Mouse (Mus musculus) megakaryocyte, embryonic 14.5 days (primary cell): Measurements from ENCODE around the gene Tsc22d3. TPM values are rescaled to one million over a fixed set of nuclear protein-coding genes. Genes with fewer than 3 reads are reported as not detected.
A peak's percentile ranks its signal among the peaks of the same experiment; 100 is the strongest.

Source experiments
- H3K27me3 ChIP-seq: replicated peaks from 2 replicates; pipeline ENCODE3; 2012; ENCODE audit warnings: inconsistent platforms
- H3K36me3 ChIP-seq: replicated peaks from 2 replicates; pipeline ENCODE3; 2012; ENCODE audit warnings: low read length, inconsistent platforms, mixed read lengths
- H3K4me1 ChIP-seq: 2 replicates; pipeline ENCODE4 v1.6.1; 2012; ENCODE audit warnings: inconsistent platforms
- H3K4me3 ChIP-seq: replicated peaks from 2 replicates; pipeline ENCODE3; 2012; ENCODE audit warnings: moderate library complexity, mild to moderate bottlenecking, inconsistent platforms
- H3K9me3 ChIP-seq: 2 replicates; pipeline ENCODE4 v1.6.1; 2012; ENCODE audit warnings: inconsistent platforms
- FLI1 ChIP-seq: IDR thresholded peaks from 2 replicates; pipeline ENCODE4 v1.6.1; 2012; ENCODE audit warnings: low read length, inconsistent platforms, mixed read lengths
- GATA1 ChIP-seq: IDR thresholded peaks from 3 replicates; pipeline ENCODE4 v1.6.1; 2012; ENCODE audit warnings: mixed read lengths, low read length, inconsistent platforms, borderline replicate concordance
- polyA plus RNA-seq: library from polyadenylated mRNA; stranded (reverse); fragments of >175 nt; gene quantifications from 2 replicates; pipeline ENCODE4 v1.2.3, GENCODE M21; 2012; ENCODE audit warnings: low replicate concordance; ENCODE audit not compliant: insufficient read depth

The Tsc22d3 gene
- polyA plus RNA-seq, 1 experiment = 59.7 TPM

GRCm38 (mm10) chrX:140598194-140598849 lies 2.1 kb downstream of the Tsc22d3 start:
- Histone ChIP-seq H3K4me1 (peaks cover 14% of the 10 kb centered on the region), H3K27me3 (peaks cover 10% of the 10 kb centered on the region), H3K4me3 (peak overlapping the region; percentile 93), H3K36me3 (peaks cover 30% of the 10 kb centered on the region), H3K9me3 (peaks cover 7% of the 10 kb centered on the region; the same call in 1 of the 2 replicates)
- no peak for TF ChIP-seq GATA1
- no peak for TF ChIP-seq FLI1

DNA sequence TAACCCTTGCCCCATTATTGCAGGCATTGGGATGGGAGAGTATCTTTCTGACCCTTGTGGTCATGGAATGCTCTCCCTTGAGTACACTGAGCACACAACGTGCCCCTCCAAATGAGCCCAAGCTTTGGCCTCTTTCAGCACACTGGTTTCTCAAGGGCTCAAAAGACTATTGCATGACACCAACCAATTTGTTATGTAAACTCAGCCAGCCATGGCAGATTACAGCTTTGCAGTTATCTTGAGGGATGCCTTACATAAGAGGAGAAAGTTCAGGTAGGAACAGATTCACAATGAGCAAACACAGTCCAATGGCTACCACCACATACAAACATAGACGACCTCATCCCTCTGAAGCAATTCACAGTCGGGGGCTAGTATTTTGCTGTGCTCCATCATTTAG lies 9.3 kb downstream of the Tsc22d3 start:
- Histone ChIP-seq H3K36me3 (peaks cover 79% of the 10 kb centered on the region), H3K27me3 (peaks cover 11% of the 10 kb centered on the region), H3K4me1 (0 out of 2 replicates have a peak, but pooled peaks cover 3% of the 10 kb centered on the region), H3K4me3 (no peak overlapping the region), H3K9me3 (no peaks in the 10 kb centered on the region)
- no peak for TF ChIP-seq GATA1
- no peak for TF ChIP-seq FLI1

DNA sequence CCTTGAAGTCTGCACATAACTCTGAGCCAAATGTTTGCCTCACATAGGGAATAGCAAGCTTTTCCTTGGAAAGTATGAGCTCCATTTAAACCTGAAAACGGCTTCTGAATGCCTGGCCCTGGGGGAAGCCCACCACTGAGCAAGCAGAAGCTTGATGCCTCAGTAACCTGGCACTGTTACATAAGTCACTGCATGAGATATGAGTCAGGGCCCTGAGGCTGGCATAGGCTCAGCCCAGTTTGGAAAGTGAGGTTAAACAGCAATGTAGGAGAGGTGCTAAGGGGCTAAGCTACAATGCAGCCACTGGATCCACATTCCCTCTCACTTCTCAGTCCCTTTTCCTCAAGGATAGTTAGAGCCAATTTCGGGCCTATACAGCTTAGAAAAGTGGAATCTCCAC lies 10.3 kb downstream of the Tsc22d3 start:
- Histone ChIP-seq H3K9me3 (no peaks in the 10 kb centered on the region), H3K36me3 (peaks cover 75% of the 10 kb centered on the region), H3K4me3 (no peak overlapping the region), H3K4me1 (0 out of 2 replicates have a peak, but pooled peaks cover 3% of the 10 kb centered on the region), H3K27me3 (peaks cover 11% of the 10 kb centered on the region)
- TF ChIP-seq FLI1 = no peak
- no peak for TF ChIP-seq GATA1

- peaks cover 74% of the 10 kb centered on the region for H3K36me3 ChIP-seq
- no peak for TF ChIP-seq FLI1
- TF ChIP-seq GATA1 = no peak
- peaks cover 11% of the 10 kb centered on the region for H3K27me3 ChIP-seq
- H3K9me3 ChIP-seq = no peaks in the 10 kb centered on the region
- H3K4me1 ChIP-seq = 0 out of 2 replicates have a peak, but pooled peaks cover 3% of the 10 kb centered on the region
- no peak overlapping the region for H3K4me3 ChIP-seq
Measured at GRCm38 (mm10) chrX:140589194-140589751, 11.2 kb downstream of the Tsc22d3 start.

DNA sequence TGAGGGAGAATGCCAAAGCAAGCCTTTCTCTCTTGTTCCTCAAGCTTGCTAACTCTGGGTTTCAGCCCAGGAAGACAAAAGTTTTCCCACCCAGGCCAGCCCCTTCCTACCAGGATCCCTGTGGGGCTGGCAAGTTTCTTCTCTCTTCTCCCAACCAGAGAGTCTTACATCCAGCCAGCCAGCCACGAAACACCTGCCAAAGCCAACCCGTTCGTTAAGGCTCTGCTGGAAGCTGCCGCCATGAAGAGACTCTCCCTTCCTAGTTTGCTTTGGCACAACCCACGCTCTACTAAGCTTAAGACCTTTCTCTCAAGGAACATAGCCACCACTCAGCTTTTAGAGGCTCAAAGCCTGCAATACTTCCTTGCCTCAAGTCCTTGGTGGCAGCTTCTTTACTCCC lies 11.9 kb downstream of the Tsc22d3 start:
- TF ChIP-seq GATA1 = no peak
- TF ChIP-seq FLI1 = no peak
- Histone ChIP-seq H3K9me3 (no peaks in the 10 kb centered on the region), H3K4me1 (0 out of 2 replicates have a peak, but pooled peaks cover 3% of the 10 kb centered on the region), H3K27me3 (peaks cover 11% of the 10 kb centered on the region), H3K4me3 (no peak overlapping the region), H3K36me3 (peaks cover 76% of the 10 kb centered on the region)

DNA sequence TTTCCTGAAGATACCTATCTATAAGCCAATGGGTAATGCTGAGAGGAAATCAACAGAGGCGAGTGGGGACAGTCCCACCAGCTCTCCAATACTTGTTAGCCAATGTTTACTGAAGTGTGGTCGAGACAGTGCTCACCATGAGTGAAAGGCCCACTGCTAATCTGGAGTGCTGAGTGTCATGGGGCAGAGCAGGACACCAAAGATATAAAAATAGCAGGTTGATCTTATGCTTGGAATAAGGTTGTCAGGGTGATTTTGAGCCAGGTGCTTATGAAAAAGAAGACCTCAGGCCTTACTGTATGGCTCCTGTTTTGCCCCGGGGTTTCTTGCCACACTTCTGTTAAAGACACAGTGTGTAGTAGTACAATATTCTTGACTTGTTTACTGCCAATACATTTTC lies 20.0 kb downstream of the Tsc22d3 start:
- Histone ChIP-seq H3K27me3 (peaks cover 10% of the 10 kb centered on the region), H3K4me1 (peaks cover 20% of the 10 kb centered on the region), H3K36me3 (peaks cover 57% of the 10 kb centered on the region), H3K9me3 (no peaks in the 10 kb centered on the region), H3K4me3 (no peak overlapping the region)
- TF ChIP-seq GATA1 = no peak
- no peak for TF ChIP-seq FLI1

DNA sequence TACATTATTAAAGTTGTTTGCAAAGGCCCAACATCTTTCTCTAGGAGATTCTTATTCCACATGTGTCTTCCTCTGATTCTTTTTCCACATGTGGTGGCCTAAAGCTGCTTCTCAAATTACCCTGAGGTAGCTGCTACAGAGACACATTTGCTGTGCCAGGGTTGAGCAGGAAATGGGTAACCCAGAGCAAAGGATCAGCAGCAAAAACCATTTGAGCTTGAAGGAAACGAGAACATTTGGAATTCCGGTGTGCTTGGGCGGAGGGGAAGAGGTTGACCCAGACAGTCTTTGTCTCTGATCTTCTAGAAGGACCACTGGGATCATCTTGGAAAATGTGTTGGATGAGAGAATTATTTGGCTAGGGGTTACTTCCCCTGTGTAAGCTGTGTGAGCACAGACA lies 24.8 kb downstream of the Tsc22d3 start:
- Histone ChIP-seq H3K4me1 (peaks cover 43% of the 10 kb centered on the region), H3K27me3 (peaks cover 11% of the 10 kb centered on the region), H3K36me3 (peaks cover 30% of the 10 kb centered on the region), H3K9me3 (no peaks in the 10 kb centered on the region), H3K4me3 (no peak overlapping the region)
- TF ChIP-seq GATA1 = no peak
- no peak for TF ChIP-seq FLI1

DNA sequence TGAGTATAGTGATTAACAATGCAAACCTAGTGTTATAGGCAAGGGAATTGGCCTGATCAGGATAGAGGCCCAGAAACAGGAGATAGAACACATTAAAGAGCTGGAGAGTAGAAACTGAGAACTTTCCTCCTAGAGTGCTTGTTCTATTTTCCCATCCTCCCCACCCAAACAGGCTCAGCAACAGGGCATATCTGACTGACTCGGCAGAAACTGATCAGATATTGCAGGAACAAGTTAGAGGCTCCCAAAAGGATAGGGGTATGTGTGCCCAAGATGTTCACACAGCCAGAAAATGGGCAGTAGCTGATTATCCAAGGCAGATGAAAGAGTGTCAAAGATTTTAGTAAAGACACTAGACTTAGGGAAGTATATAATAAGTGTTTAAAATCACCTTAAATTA lies 25.3 kb downstream of the Tsc22d3 start:
- no peak for TF ChIP-seq GATA1
- TF ChIP-seq FLI1 = no peak
- Histone ChIP-seq H3K36me3 (peaks cover 33% of the 10 kb centered on the region), H3K27me3 (peaks cover 11% of the 10 kb centered on the region), H3K9me3 (no peaks in the 10 kb centered on the region), H3K4me3 (no peak overlapping the region), H3K4me1 (peaks cover 44% of the 10 kb centered on the region)

- no peaks in the 10 kb centered on the region for H3K9me3 ChIP-seq
- H3K27me3 ChIP-seq = peaks cover 9% of the 10 kb centered on the region
- H3K4me1 ChIP-seq = peaks cover 64% of the 10 kb centered on the region
- no peak for TF ChIP-seq FLI1
- no peak for TF ChIP-seq GATA1
- H3K4me3 ChIP-seq = no peak overlapping the region
- H3K36me3 ChIP-seq = peaks cover 31% of the 10 kb centered on the region
Measured at GRCm38 (mm10) chrX:140572702-140573338, 27.6 kb downstream of the Tsc22d3 start.

GRCm38 (mm10) chrX:140569595-140569994 lies 30.9 kb downstream of the Tsc22d3 start:
- Histone ChIP-seq H3K36me3 (peaks cover 28% of the 10 kb centered on the region), H3K9me3 (no peaks in the 10 kb centered on the region), H3K4me1 (peaks cover 73% of the 10 kb centered on the region), H3K4me3 (no peak overlapping the region), H3K27me3 (peaks cover 13% of the 10 kb centered on the region)
- no peak for TF ChIP-seq FLI1
